Mouse (Mus musculus) lung, embryonic 14.5 days (tissue): ENCODE results near the gene Gata3. TPM values are rescaled to one million over a fixed set of nuclear protein-coding genes. Genes with fewer than 3 reads are reported as not detected.
A peak's percentile ranks its signal among the peaks of the same experiment; 100 is the strongest.

Experiments
- ATAC-seq: fragments of 200-750 bp; cut with Nextera tagmentation; 2 replicates; pipeline ENCODE4 v1.8.0; 2017; ENCODE audit warnings: mild to moderate bottlenecking, moderate TSS enrichment, moderate library complexity; ENCODE audit not compliant: insufficient read depth
- DNase-seq: peaks from one replicate; pipeline ENCODE4 v3.0.0-alpha.2; 2015
- H3K27ac ChIP-seq: fragments of 300-500 bp; sonication (generic); 2 replicates; pipeline ENCODE4 v1.5.1; 2014; ENCODE audit warnings: low read depth, mild to moderate bottlenecking, moderate library complexity
- H3K27me3 ChIP-seq: fragments of 300-500 bp; sonication (generic); 2 replicates; pipeline ENCODE4 v1.6.1; 2014; ENCODE audit warnings: low read length, control low read depth; ENCODE audit not compliant: insufficient read depth
- H3K36me3 ChIP-seq: fragments of 300-500 bp; sonication (generic); 2 replicates; pipeline ENCODE4 v1.6.1; 2014; ENCODE audit warnings: control low read depth; ENCODE audit not compliant: insufficient read depth
- H3K4me1 ChIP-seq: fragments of 300-500 bp; sonication (generic); 2 replicates; pipeline ENCODE4 v1.6.1; 2014; ENCODE audit warnings: antibody characterized with exemption, control low read depth; ENCODE audit not compliant: insufficient read depth
- H3K4me2 ChIP-seq: fragments of 300-500 bp; sonication (generic); 2 replicates; pipeline ENCODE4 v1.6.1; 2014; ENCODE audit warnings: mild to moderate bottlenecking
- H3K4me3 ChIP-seq: fragments of 300-500 bp; sonication (generic); 2 replicates; pipeline ENCODE4 v1.5.1; 2014; ENCODE audit warnings: low read depth, low read length
- H3K9ac ChIP-seq: fragments of 300-500 bp; sonication (generic); 2 replicates; pipeline ENCODE4 v1.6.1; 2014
- H3K9me3 ChIP-seq: fragments of 300-500 bp; sonication (generic); 2 replicates; pipeline ENCODE4 v1.6.1; 2016; ENCODE audit warnings: low read depth, low read length, control low read depth
- CTCF ChIP-seq: IDR thresholded peaks from 2 replicates; pipeline ENCODE4 v1.5.1; 2016; ENCODE audit warnings: antibody characterized with exemption, low read depth
- WGBS: fragments of 180-500 bp; shearing (Covaris S2); extraction: QIAGEN DNeasy Blood & Tissue Kit; methylation state at CpG from one replicate; pipeline ENCODE4 v1.1.7; 2014; 5-methylcytosine and 5-hydroxymethylcytosine counted together
- polyA plus RNA-seq: library from polyadenylated mRNA; unstranded; fragments of >200 nt; fragmentation: Nextera tagmentation; extraction: Ambion mirVana; gene quantifications from 2 replicates; pipeline ENCODE4 v1.2.1, GENCODE M21; 2014

The Gata3 gene
- polyA plus RNA-seq, 1 experiment from 2014 or later, result 2.9 TPM

GRCm38 (mm10) chr2:9892541-9892940 lies 2.7 kb upstream of the Gata3 start:
- Histone ChIP-seq H3K9ac (no peak overlapping the region), H3K9me3 (no peaks in the 10 kb centered on the region), H3K36me3 (no peaks in the 10 kb centered on the region), H3K27me3 (peaks cover 93% of the 10 kb centered on the region), H3K4me3 (no peak overlapping the region), H3K4me1 (no peaks in the 10 kb centered on the region), H3K27ac (no peak overlapping the region), H3K4me2 (no peak overlapping the region)
- 4% methylated on average over 7 of the region's 7 CpGs for WGBS
- ATAC-seq (no peak), DNase-seq (no peak)
- TF ChIP-seq CTCF, result no peak

- no peak overlapping the region for H3K27ac ChIP-seq
- ATAC-seq (no peak), DNase-seq (no peak)
- H3K9ac ChIP-seq, result no peak overlapping the region
- H3K27me3 ChIP-seq, result peaks cover 93% of the 10 kb centered on the region
- TF ChIP-seq CTCF, result no peak
- no peak overlapping the region for H3K4me3 ChIP-seq
- no peaks in the 10 kb centered on the region for H3K36me3 ChIP-seq
- no peak overlapping the region for H3K4me2 ChIP-seq
- WGBS, result 4% methylated on average over 5 of the region's 5 CpGs
- H3K4me1 ChIP-seq, result no peaks in the 10 kb centered on the region
- no peaks in the 10 kb centered on the region for H3K9me3 ChIP-seq
These were observed 1.1 kb upstream of the Gata3 start for GRCm38 (mm10) chr2:9890906-9891305.

GRCm38 (mm10) chr2:9890251-9890650 lies 417 bp upstream of the Gata3 start:
- Histone ChIP-seq H3K27ac (no peak overlapping the region), H3K4me3 (no peak overlapping the region), H3K4me2 (no peak overlapping the region), H3K9ac (no peak overlapping the region), H3K27me3 (peaks cover 93% of the 10 kb centered on the region), H3K4me1 (no peaks in the 10 kb centered on the region), H3K9me3 (no peaks in the 10 kb centered on the region), H3K36me3 (no peaks in the 10 kb centered on the region)
- no peak for DNase-seq
- no peak for TF ChIP-seq CTCF
- WGBS, result 10% methylated on average over 8 of the region's 8 CpGs
- no peak for ATAC-seq

GRCm38 (mm10) chr2:9888913-9889650 lies 752 bp downstream of the Gata3 start, which contains the start of gene 9230102O04Rik:
TSS of gene 9230102O04Rik (minus strand) at chr2:9889540.
- Histone ChIP-seq H3K27me3 (peaks cover 93% of the 10 kb centered on the region), H3K9me3 (no peaks in the 10 kb centered on the region), H3K9ac (no peak within 1 kb of the TSS), H3K27ac (no peak within 1 kb of the TSS), H3K4me3 (peak within 1 kb of the TSS; percentile 14; the same call in 1 of the 2 replicates), H3K36me3 (no peaks in the 10 kb centered on the region), H3K4me1 (no peaks in the 10 kb centered on the region), H3K4me2 (peak within 1 kb of the TSS; percentile 49)
- DNase-seq, result peak; percentile 68
- peak; percentile 68 for TF ChIP-seq CTCF
- under 1% methylated on average over 30 of the region's 30 CpGs for WGBS
- ATAC-seq, result peak; percentile 80; the same call in 1 of the 2 replicates

GRCm38 (mm10) chr2:9887636-9888035 lies 2.2 kb downstream of the Gata3 start:
- no peak for TF ChIP-seq CTCF
- 0% methylated on average over 7 of the region's 7 CpGs for WGBS
- H3K4me2 ChIP-seq, result no peak overlapping the region
- H3K27me3 ChIP-seq, result peaks cover 93% of the 10 kb centered on the region
- H3K4me3 ChIP-seq, result no peak overlapping the region
- no peak overlapping the region for H3K27ac ChIP-seq
- H3K9ac ChIP-seq, result no peak overlapping the region
- H3K36me3 ChIP-seq, result no peaks in the 10 kb centered on the region
- H3K9me3 ChIP-seq, result no peaks in the 10 kb centered on the region
- DNase-seq, result no peak
- H3K4me1 ChIP-seq, result no peaks in the 10 kb centered on the region
- ATAC-seq, result no peak

GRCm38 (mm10) chr2:9886921-9887610 lies 2.8 kb downstream of the Gata3 start:
- Histone ChIP-seq H3K4me3 (no peak overlapping the region), H3K36me3 (no peaks in the 10 kb centered on the region), H3K4me2 (no peak overlapping the region), H3K9me3 (no peaks in the 10 kb centered on the region), H3K27me3 (peaks cover 93% of the 10 kb centered on the region), H3K9ac (no peak overlapping the region), H3K27ac (no peak overlapping the region), H3K4me1 (no peaks in the 10 kb centered on the region)
- WGBS, result 2% methylated on average over 7 of the region's 7 CpGs
- DNase-seq (no peak), ATAC-seq (no peak)
- no peak for TF ChIP-seq CTCF

- 19% methylated on average over 3 of the region's 3 CpGs for WGBS
- no peak for ATAC-seq
These were observed 3.8 kb downstream of the Gata3 start for GRCm38 (mm10) chr2:9886031-9886430.

More at GRCm38 (mm10) chr2:9886031-9886430, 3.8 kb downstream of the Gata3 start:
- peaks cover 6% of the 10 kb centered on the region; the same call in 1 of the 2 replicates for H3K4me1 ChIP-seq
- no peak overlapping the region for H3K4me2 ChIP-seq
- H3K9me3 ChIP-seq, result no peaks in the 10 kb centered on the region
- H3K36me3 ChIP-seq, result no peaks in the 10 kb centered on the region
- no peak overlapping the region for H3K27ac ChIP-seq
- peaks cover 96% of the 10 kb centered on the region for H3K27me3 ChIP-seq
- no peak for TF ChIP-seq CTCF
- no peak overlapping the region for H3K9ac ChIP-seq
- no peak for DNase-seq
- no peak overlapping the region for H3K4me3 ChIP-seq
